Mouse (Mus musculus) frontal cortex, adult (tissue): ENCODE measurements at regions not wholly inside any gene's neighbourhood (a gene's known extent, or its start where the extent isn't known, plus 50 kb on each side); places are given as distances from the start of the nearest gene placed in this dataset.
A peak's percentile ranks its signal among the peaks of the same experiment; 100 is the strongest.

Experiments
- ATAC-seq: cut with Nextera tagmentation; 2 replicates; pipeline ENCODE4 v1.9.2; 2017; ENCODE audit warnings: mild to moderate bottlenecking, moderate library complexity, mixed read lengths; ENCODE audit not compliant: low TSS enrichment

DNA sequence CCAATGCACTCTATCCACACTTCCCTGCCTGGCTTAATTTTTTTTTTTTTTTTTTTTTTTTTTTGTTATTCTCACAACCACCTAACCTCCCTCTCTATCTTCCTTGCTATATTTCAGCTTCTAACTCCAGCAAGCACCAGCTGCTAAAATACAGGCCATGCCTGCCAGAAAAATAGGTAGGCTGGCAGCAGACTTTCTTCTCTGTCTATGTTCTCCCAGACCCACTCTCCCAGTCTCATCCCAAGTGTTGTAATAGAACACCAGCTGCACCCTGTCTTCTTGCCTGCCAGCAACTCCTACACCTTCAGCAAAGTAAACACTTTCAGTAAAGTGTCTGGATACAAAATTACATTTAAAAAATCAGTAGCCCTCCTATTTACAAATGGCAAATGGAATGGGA is 1041.8 kb downstream of the Pcdh19 start:
- peak; percentile 99 for ATAC-seq

DNA sequence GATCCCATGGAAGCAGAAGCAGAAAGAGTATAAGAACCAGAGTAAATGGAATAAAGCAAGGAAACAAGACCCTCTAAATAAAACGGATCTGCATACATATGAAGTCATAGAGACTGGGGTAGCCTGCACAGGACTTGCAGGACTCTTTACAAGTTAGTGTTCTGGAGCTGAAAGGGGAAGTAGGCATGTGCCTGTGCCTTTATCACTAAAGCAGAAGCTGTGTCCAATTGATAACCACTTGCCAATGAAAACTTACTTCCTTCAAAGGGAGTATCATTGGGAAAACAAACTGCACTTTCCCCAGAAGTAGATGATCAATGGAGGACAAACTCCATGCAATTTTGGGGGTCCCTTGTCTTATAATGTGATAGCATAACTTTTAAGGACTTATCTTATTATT is 1091.9 kb downstream of the Pcdh19 start:
- no peak for ATAC-seq

GRCm38 (mm10) chrX:132596424-132596823 is 1092.4 kb downstream of the Pcdh19 start:
- ATAC-seq: no peak

- ATAC-seq: no peak
Observed at GRCm38 (mm10) chrX:132574085-132574484, 1114.7 kb downstream of the Pcdh19 start.
